Mouse (Mus musculus) embryonic fibroblast, embryonic 13.5 days (primary cell): ENCODE data around the gene C1rb.
"Not testable (repeated sequence)": the region's sequence is repeated elsewhere in the genome, so short reads cannot be mapped to it uniquely, and the experiment has no call there.

Source experiments
- CTCF ChIP-seq: IDR thresholded peaks from 2 replicates; pipeline ENCODE4 v1.5.1; 2011; ENCODE audit warnings: mild to moderate bottlenecking, control low read depth, low read length, moderate library complexity, borderline replicate concordance; ENCODE audit not compliant: insufficient read depth
- POLR2A ChIP-seq: IDR thresholded peaks from 2 replicates; pipeline ENCODE4 v1.6.1; 2011; ENCODE audit warnings: low read depth, mild to moderate bottlenecking, control low read depth, low read length, moderate library complexity

- not testable (repeated sequence) for TF ChIP-seq POLR2A, CTCF
Measured at GRCm38 (mm10) chr6:124547979-124548378, 22.1 kb upstream of the C1rb start.
